Mouse (Mus musculus) heart, postnatal 0 days (tissue): ENCODE data around the gene Ccnt1.

Source experiments
- CTCF ChIP-seq: IDR thresholded peaks from 2 replicates; pipeline ENCODE4 v1.5.1; 2016; ENCODE audit warnings: antibody characterized with exemption, control low read depth, low read depth
- EP300 ChIP-seq: IDR thresholded peaks from 2 replicates; pipeline ENCODE4 v1.6.1; 2016; ENCODE audit warnings: antibody characterized with exemption, low read depth

DNA sequence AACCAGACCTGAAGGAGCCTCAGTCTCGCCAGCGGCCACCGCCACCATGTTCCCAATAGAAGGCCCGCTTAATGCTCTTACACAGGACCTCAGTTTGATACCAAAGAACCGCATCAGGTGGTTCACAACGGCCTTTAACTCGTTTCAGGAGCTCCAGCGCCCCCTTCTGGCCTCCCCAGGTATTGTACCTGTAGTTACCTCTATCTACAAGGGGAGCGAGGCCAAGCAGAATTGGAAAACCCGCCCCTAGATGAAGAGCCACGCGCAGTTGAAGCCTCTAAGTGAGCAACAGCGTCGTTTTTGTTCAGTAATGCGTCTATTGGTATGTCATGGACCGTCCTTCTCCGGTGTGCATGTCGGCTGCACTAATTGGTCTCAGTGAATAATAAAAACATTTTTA, 66.2 kb downstream of the Ccnt1 start:
- TF ChIP-seq CTCF (peak; percentile 65), EP300 (no peak)
